Mouse (Mus musculus): Measurements from ENCODE around the gene Fam136a. TPM values are rescaled to one million over a fixed set of nuclear protein-coding genes. Genes with fewer than 3 reads are reported as not detected.

Fam136a gene
- polyA plus RNA-seq, 1 experiment: 56.0 TPM

- H3K9me3 ChIP-seq (replicated peaks; ENCODE audit: control insufficient read depth, insufficient read depth, low read length, poor library complexity, severe bottlenecking): no peaks in the 10 kb centered on the region
- H3K9ac ChIP-seq (ENCODE audit: low read depth, poor library complexity, severe bottlenecking): no peak overlapping the region
- TF ChIP-seq EP300 (IDR thresholded peaks at IDR 0.05; ENCODE audit: insufficient read depth, low read depth, low read length) (no peak), CTCF (IDR thresholded peaks at IDR 0.05; ENCODE audit: low read depth, low read length) (no peak), POLR2A (IDR thresholded peaks at IDR 0.05; ENCODE audit: insufficient read depth, low read length) (no peak)
- H3K4me1 ChIP-seq (ENCODE audit: control insufficient read depth, insufficient read depth, low read length): no peaks in the 10 kb centered on the region
- H3K27me3 ChIP-seq (ENCODE audit: control insufficient read depth, insufficient read depth, low read length, poor library complexity, severe bottlenecking): no peaks in the 10 kb centered on the region
- H3K27ac ChIP-seq (ENCODE audit: insufficient read depth, low read length): no peak overlapping the region
- no peak overlapping the region for H3K4me3 ChIP-seq (ENCODE audit: low read depth, low read length)
- H3K36me3 ChIP-seq (ENCODE audit: control insufficient read depth, insufficient read depth, low read length, poor library complexity, severe bottlenecking): peaks cover 28% of the 10 kb centered on the region
Measured at GRCm38 (mm10) chr6:86387313-86387712, 21.9 kb downstream of the Fam136a start.

- Histone ChIP-seq H3K4me1 (ENCODE audit: control insufficient read depth, insufficient read depth, low read length) (no peaks in the 10 kb centered on the region), H3K27me3 (ENCODE audit: control insufficient read depth, insufficient read depth, low read length, poor library complexity, severe bottlenecking) (no peaks in the 10 kb centered on the region), H3K9me3 (replicated peaks; ENCODE audit: control insufficient read depth, insufficient read depth, low read length, poor library complexity, severe bottlenecking) (no peaks in the 10 kb centered on the region), H3K9ac (ENCODE audit: low read depth, poor library complexity, severe bottlenecking) (no peak overlapping the region), H3K27ac (ENCODE audit: insufficient read depth, low read length) (no peak overlapping the region), H3K36me3 (ENCODE audit: control insufficient read depth, insufficient read depth, low read length, poor library complexity, severe bottlenecking) (peaks cover 29% of the 10 kb centered on the region), H3K4me3 (ENCODE audit: low read depth, low read length) (no peak overlapping the region)
- TF ChIP-seq CTCF (IDR thresholded peaks at IDR 0.05; ENCODE audit: low read depth, low read length): no peak
- TF ChIP-seq EP300 (IDR thresholded peaks at IDR 0.05; ENCODE audit: insufficient read depth, low read depth, low read length): no peak
- no peak for TF ChIP-seq POLR2A (IDR thresholded peaks at IDR 0.05; ENCODE audit: insufficient read depth, low read length)
Measured at GRCm38 (mm10) chr6:86388461-86388860, 23.0 kb downstream of the Fam136a start.

- TF ChIP-seq EP300 (IDR thresholded peaks at IDR 0.05; ENCODE audit: insufficient read depth, low read depth, low read length): no peak
- TF ChIP-seq POLR2A (IDR thresholded peaks at IDR 0.05; ENCODE audit: insufficient read depth, low read length): no peak
- no peak for TF ChIP-seq CTCF (IDR thresholded peaks at IDR 0.05; ENCODE audit: low read depth, low read length)
Measured at GRCm38 (mm10) chr6:86391326-86391725, 25.9 kb downstream of the Fam136a start.

GRCm38 (mm10) chr6:86393187-86393586 lies 27.7 kb downstream of the Fam136a start:
- no peak for TF ChIP-seq POLR2A (IDR thresholded peaks at IDR 0.05; ENCODE audit: insufficient read depth, low read length)
- no peak for TF ChIP-seq CTCF (IDR thresholded peaks at IDR 0.05; ENCODE audit: low read depth, low read length)
- no peak for TF ChIP-seq EP300 (IDR thresholded peaks at IDR 0.05; ENCODE audit: insufficient read depth, low read depth, low read length)
- Histone ChIP-seq H3K4me3 (ENCODE audit: low read depth, low read length) (no peak overlapping the region), H3K36me3 (ENCODE audit: control insufficient read depth, insufficient read depth, low read length, poor library complexity, severe bottlenecking) (peaks cover 30% of the 10 kb centered on the region), H3K9ac (ENCODE audit: low read depth, poor library complexity, severe bottlenecking) (no peak overlapping the region), H3K27me3 (ENCODE audit: control insufficient read depth, insufficient read depth, low read length, poor library complexity, severe bottlenecking) (no peaks in the 10 kb centered on the region), H3K9me3 (replicated peaks; ENCODE audit: control insufficient read depth, insufficient read depth, low read length, poor library complexity, severe bottlenecking) (no peaks in the 10 kb centered on the region), H3K4me1 (ENCODE audit: control insufficient read depth, insufficient read depth, low read length) (no peaks in the 10 kb centered on the region), H3K27ac (ENCODE audit: insufficient read depth, low read length) (no peak overlapping the region)

More at GRCm38 (mm10) chr6:86391326-86391725, 25.9 kb downstream of the Fam136a start:
- Histone ChIP-seq H3K4me1 (ENCODE audit: control insufficient read depth, insufficient read depth, low read length) (no peaks in the 10 kb centered on the region), H3K9ac (ENCODE audit: low read depth, poor library complexity, severe bottlenecking) (no peak overlapping the region), H3K36me3 (ENCODE audit: control insufficient read depth, insufficient read depth, low read length, poor library complexity, severe bottlenecking) (peaks cover 34% of the 10 kb centered on the region), H3K4me3 (ENCODE audit: low read depth, low read length) (no peak overlapping the region), H3K27ac (ENCODE audit: insufficient read depth, low read length) (no peak overlapping the region), H3K27me3 (ENCODE audit: control insufficient read depth, insufficient read depth, low read length, poor library complexity, severe bottlenecking) (no peaks in the 10 kb centered on the region), H3K9me3 (replicated peaks; ENCODE audit: control insufficient read depth, insufficient read depth, low read length, poor library complexity, severe bottlenecking) (no peaks in the 10 kb centered on the region)

- H3K27me3 ChIP-seq (ENCODE audit: control insufficient read depth, insufficient read depth, low read length, poor library complexity, severe bottlenecking): no peaks in the 10 kb centered on the region
- no peak overlapping the region for H3K9ac ChIP-seq (ENCODE audit: low read depth, poor library complexity, severe bottlenecking)
- no peak overlapping the region for H3K4me3 ChIP-seq (ENCODE audit: low read depth, low read length)
- no peaks in the 10 kb centered on the region for H3K4me1 ChIP-seq (ENCODE audit: control insufficient read depth, insufficient read depth, low read length)
- peaks cover 22% of the 10 kb centered on the region for H3K36me3 ChIP-seq (ENCODE audit: control insufficient read depth, insufficient read depth, low read length, poor library complexity, severe bottlenecking)
- TF ChIP-seq CTCF (IDR thresholded peaks at IDR 0.05; ENCODE audit: low read depth, low read length) (no peak), EP300 (IDR thresholded peaks at IDR 0.05; ENCODE audit: insufficient read depth, low read depth, low read length) (no peak), POLR2A (IDR thresholded peaks at IDR 0.05; ENCODE audit: insufficient read depth, low read length) (no peak)
- H3K9me3 ChIP-seq (replicated peaks; ENCODE audit: control insufficient read depth, insufficient read depth, low read length, poor library complexity, severe bottlenecking): no peaks in the 10 kb centered on the region
- no peak overlapping the region for H3K27ac ChIP-seq (ENCODE audit: insufficient read depth, low read length)
Measured at GRCm38 (mm10) chr6:86394078-86394720, 28.8 kb downstream of the Fam136a start.

- Histone ChIP-seq H3K27me3 (ENCODE audit: control insufficient read depth, insufficient read depth, low read length, poor library complexity, severe bottlenecking) (no peaks in the 10 kb centered on the region), H3K4me1 (ENCODE audit: control insufficient read depth, insufficient read depth, low read length) (no peaks in the 10 kb centered on the region), H3K9me3 (replicated peaks; ENCODE audit: control insufficient read depth, insufficient read depth, low read length, poor library complexity, severe bottlenecking) (no peaks in the 10 kb centered on the region), H3K27ac (ENCODE audit: insufficient read depth, low read length) (no peak overlapping the region), H3K4me3 (ENCODE audit: low read depth, low read length) (no peak overlapping the region), H3K9ac (ENCODE audit: low read depth, poor library complexity, severe bottlenecking) (no peak overlapping the region), H3K36me3 (ENCODE audit: control insufficient read depth, insufficient read depth, low read length, poor library complexity, severe bottlenecking) (peaks cover 22% of the 10 kb centered on the region)
- no peak for TF ChIP-seq POLR2A (IDR thresholded peaks at IDR 0.05; ENCODE audit: insufficient read depth, low read length)
- TF ChIP-seq EP300 (IDR thresholded peaks at IDR 0.05; ENCODE audit: insufficient read depth, low read depth, low read length): no peak
- TF ChIP-seq CTCF (IDR thresholded peaks at IDR 0.05; ENCODE audit: low read depth, low read length): no peak
Measured at GRCm38 (mm10) chr6:86395021-86395420, 29.6 kb downstream of the Fam136a start.

Measured in ES-Bruce4 (cell line).